Mouse (Mus musculus) brain, embryonic 14.5 days (tissue): ENCODE results near the gene Col24a1. TPM values are rescaled to one million over a fixed set of nuclear protein-coding genes. Genes with fewer than 3 reads are reported as not detected.
"Not testable (repeated sequence)": the region's sequence is repeated elsewhere in the genome, so short reads cannot be mapped to it uniquely, and the experiment has no call there.

Source experiments
- DNase-seq: peaks from one replicate; pipeline ENCODE4 v3.0.0-alpha.2; 2011; ENCODE audit warnings: low read depth
- CTCF ChIP-seq: fragments of 200-500 bp; IDR thresholded peaks from 2 replicates; pipeline ENCODE4 v1.5.1; 2012; ENCODE audit warnings: inconsistent platforms, mild to moderate bottlenecking, moderate library complexity, borderline replicate concordance; ENCODE audit not compliant: insufficient read depth, insufficient read length; ENCODE audit errors: extremely low read depth
- POLR2A ChIP-seq: fragments of 200-500 bp; IDR thresholded peaks from 2 replicates; pipeline ENCODE4 v1.6.1; 2012; ENCODE audit warnings: mild to moderate bottlenecking, inconsistent platforms, borderline replicate concordance; ENCODE audit not compliant: poor library complexity, insufficient read depth, insufficient read length, severe bottlenecking; ENCODE audit errors: extremely low read depth
- polyA plus RNA-seq: library from polyadenylated mRNA; depleted of rRNA; stranded (reverse); fragments of >200 nt; gene quantifications from 2 replicates; pipeline ENCODE4 v1.2.3, GENCODE M21; 2012

Col24a1 gene
- polyA plus RNA-seq, 1 experiment, result 3.5 TPM

GRCm38 (mm10) chr3:145417809-145418208 is 125.5 kb downstream of the Col24a1 start:
- TF ChIP-seq CTCF, result no peak
- TF ChIP-seq POLR2A, result no peak
- no peak for DNase-seq

- no peak for DNase-seq
- TF ChIP-seq POLR2A (no peak), CTCF (no peak)
These were observed 128.1 kb downstream of the Col24a1 start for GRCm38 (mm10) chr3:145420421-145420820.

DNA sequence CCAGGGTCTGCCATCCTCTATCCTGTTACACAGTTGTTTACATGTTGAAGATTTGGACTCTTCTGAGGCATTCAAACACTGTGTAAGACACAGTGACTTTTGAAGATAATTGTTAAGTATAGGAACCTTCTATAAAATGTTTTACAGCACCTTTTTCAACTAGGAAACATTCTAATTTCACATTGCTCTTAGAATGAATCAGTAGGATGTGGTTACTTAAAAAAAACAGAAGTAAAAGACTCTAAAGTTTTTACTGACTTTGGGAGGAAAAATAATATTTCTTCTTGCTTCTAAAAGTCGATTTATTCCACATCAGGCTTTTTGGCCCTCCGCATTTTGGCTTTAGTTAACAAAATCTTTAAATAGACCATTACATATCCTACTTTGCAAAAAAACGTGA is 129.8 kb downstream of the Col24a1 start:
- TF ChIP-seq CTCF, result no peak
- no peak for TF ChIP-seq POLR2A

GRCm38 (mm10) chr3:145438352-145438751 is 146.1 kb downstream of the Col24a1 start:
- no peak for TF ChIP-seq CTCF
- TF ChIP-seq POLR2A, result no peak
- no peak for DNase-seq

More for the DNA sequence above, 129.8 kb downstream of the Col24a1 start:
- no peak for DNase-seq

DNA sequence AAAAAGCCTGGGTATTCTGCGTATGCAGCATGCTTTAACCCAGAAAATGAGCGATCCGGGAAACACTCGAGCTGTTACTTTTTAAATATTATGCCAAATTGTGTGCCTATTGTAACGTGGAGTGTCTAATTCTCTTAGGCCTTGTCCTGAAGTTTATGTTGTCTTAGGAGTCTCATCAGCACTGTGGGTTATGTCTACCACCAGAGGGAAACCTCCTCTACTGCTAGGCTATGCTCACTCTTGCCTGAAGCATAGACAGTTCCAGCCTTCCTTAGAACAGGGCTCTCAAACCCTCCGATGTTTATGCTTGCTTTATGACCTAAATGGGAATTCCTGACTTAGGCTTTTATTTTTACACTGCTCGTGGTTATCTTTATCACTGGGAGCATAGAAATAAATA is 146.8 kb downstream of the Col24a1 start:
- no peak for TF ChIP-seq POLR2A
- no peak for TF ChIP-seq CTCF
- no peak for DNase-seq

DNA sequence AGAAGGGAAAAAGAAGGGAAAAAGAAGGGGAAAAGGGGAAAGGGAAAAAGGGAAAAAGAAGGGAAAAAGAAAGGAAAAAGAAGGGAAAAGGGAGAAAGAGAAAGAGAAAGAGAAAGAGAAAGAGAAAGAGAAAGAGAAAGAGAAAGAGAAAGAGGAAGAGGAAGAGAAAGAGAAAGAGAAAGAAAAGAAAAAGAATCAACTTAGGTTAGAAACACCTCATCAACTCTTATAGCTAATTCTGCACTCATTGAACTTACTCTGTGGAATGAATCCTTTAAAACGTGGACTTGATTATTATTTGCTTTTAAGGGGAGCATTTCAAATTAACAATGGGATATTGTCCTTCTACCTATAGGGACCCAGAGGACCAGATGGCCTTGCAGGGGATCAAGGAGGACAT is 148.7 kb downstream of the Col24a1 start:
- no peak for TF ChIP-seq POLR2A
- no peak for TF ChIP-seq CTCF

GRCm38 (mm10) chr3:145442268-145442667 is 150.0 kb downstream of the Col24a1 start:
- DNase-seq, result peak; percentile 70
- TF ChIP-seq POLR2A (no peak), CTCF (peak; percentile 32; the same call in 1 of the 2 replicates)

More for the DNA sequence above, 148.7 kb downstream of the Col24a1 start:
- no peak for DNase-seq

GRCm38 (mm10) chr3:145443167-145443566 is 150.9 kb downstream of the Col24a1 start:
- not testable (repeated sequence) for DNase-seq

DNA sequence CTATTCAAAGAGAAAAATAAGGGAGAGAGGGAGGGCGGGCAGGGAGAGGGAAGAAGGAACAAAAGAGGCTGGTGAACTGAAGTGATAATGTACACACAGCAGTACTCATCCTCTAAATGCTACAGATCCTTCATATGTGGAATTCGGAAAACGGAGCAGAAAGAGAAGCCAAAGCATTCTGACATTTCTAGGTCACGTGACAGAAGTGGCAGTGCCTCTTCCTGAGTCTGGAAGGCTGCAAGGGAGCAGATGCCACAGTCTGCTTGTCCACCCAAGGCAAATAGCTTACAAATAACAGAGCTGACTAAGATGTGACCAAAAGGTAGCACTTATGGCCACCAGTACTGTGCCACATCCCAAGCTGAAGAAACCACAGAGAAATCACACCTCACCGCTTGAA is 164.8 kb downstream of the Col24a1 start:
- DNase-seq, result no peak
- no peak for TF ChIP-seq CTCF
- no peak for TF ChIP-seq POLR2A

- no peak for TF ChIP-seq POLR2A
- no peak for TF ChIP-seq CTCF
- no peak for DNase-seq
These were observed 170.1 kb downstream of the Col24a1 start for GRCm38 (mm10) chr3:145462351-145462750.

- no peak for TF ChIP-seq CTCF
- no peak for TF ChIP-seq POLR2A
- DNase-seq, result no peak
These were observed 171.5 kb downstream of the Col24a1 start for GRCm38 (mm10) chr3:145463731-145464130.

GRCm38 (mm10) chr3:145471094-145471493 is 178.8 kb downstream of the Col24a1 start:
- no peak for TF ChIP-seq CTCF
- no peak for TF ChIP-seq POLR2A
- DNase-seq, result no peak

DNA sequence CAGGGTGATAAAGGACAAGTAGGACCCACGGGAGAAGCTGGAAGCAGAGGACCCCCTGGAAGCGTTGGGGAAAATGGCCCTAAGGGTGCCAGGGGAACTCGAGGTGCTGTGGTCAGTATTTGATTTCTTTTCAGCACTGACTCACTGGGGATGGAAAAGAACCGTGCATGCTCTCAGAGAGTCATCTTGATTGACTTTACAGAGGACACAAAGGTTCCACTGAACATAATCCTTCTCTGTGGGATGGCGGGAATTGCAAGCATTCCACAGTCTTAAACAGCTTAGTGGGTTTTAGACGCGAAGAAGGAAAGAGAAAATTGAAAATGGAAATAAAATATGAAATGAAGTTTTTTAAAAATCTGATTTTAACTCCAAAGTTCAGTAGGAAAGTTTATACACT is 181.9 kb downstream of the Col24a1 start:
- no peak for DNase-seq
- no peak for TF ChIP-seq CTCF
- TF ChIP-seq POLR2A, result no peak
